Mouse (Mus musculus) C2C12 (cell line): ENCODE measurements around the gene 1700023F06Rik.

Source experiments
- CEBPB ChIP-seq: IDR thresholded peaks from one replicate; pipeline ENCODE4 v1.6.1; 2011; ENCODE audit warnings: low read depth, mild to moderate bottlenecking, control low read depth, moderate library complexity
- CTCF ChIP-seq: IDR thresholded peaks from one replicate; pipeline ENCODE4 v1.5.1; 2011; ENCODE audit not compliant: control insufficient read depth, insufficient read depth, insufficient read length
- MAX ChIP-seq: IDR thresholded peaks from one replicate; pipeline ENCODE4 v1.6.1; 2011; ENCODE audit warnings: mild to moderate bottlenecking, control low read depth
- MYOD1 ChIP-seq: IDR thresholded peaks from one replicate; pipeline ENCODE4 v1.6.1; 2011; ENCODE audit warnings: low read depth; ENCODE audit not compliant: control insufficient read depth, insufficient read length
- MYOG ChIP-seq: IDR thresholded peaks from one replicate; pipeline ENCODE4 v1.6.1; 2011; ENCODE audit not compliant: control insufficient read depth, insufficient read length; ENCODE audit errors: extremely low read depth
- USF1 ChIP-seq: IDR thresholded peaks from one replicate; pipeline ENCODE4 v1.6.1; 2011; ENCODE audit warnings: low read depth, mild to moderate bottlenecking, control low read depth, moderate library complexity

DNA sequence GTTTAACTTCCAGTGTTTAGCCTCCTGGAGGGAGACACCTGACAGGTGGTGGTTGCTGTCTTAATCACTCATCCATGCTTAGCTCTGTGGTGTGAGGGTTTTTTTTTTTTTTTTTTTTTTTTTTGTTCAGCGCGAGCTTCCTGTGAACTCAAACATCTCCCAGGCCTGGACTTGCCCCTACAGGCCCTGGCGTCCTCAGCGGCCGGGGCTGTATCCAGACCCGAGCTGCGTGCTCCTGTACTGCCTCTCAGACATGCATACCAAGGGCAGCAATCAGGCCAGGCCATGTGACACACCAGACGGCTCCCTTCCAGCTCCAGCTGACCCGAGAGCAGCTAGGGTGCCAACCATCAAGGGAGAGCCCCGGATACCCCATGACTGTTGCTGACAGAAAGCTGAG lies 28.5 kb upstream of the 1700023F06Rik start:
- TF ChIP-seq CTCF (no peak), MAX (no peak), MYOG (no peak), MYOD1 (no peak), USF1 (no peak), CEBPB (no peak)
